Mouse (Mus musculus) olfactory bulb, adult 2 months (tissue): ENCODE results near the gene Fam129b.

Source experiments
- CTCF ChIP-seq: fragments of 200-500 bp; IDR thresholded peaks from 2 replicates; pipeline ENCODE4 v1.5.1; 2012; ENCODE audit warnings: low read depth, mild to moderate bottlenecking, low read length, moderate library complexity; ENCODE audit not compliant: insufficient read depth
- POLR2A ChIP-seq: fragments of 200-500 bp; IDR thresholded peaks from 2 replicates; pipeline ENCODE4 v1.6.1; 2012; ENCODE audit warnings: mild to moderate bottlenecking, low read depth, low read length, moderate library complexity; ENCODE audit not compliant: insufficient read depth

DNA sequence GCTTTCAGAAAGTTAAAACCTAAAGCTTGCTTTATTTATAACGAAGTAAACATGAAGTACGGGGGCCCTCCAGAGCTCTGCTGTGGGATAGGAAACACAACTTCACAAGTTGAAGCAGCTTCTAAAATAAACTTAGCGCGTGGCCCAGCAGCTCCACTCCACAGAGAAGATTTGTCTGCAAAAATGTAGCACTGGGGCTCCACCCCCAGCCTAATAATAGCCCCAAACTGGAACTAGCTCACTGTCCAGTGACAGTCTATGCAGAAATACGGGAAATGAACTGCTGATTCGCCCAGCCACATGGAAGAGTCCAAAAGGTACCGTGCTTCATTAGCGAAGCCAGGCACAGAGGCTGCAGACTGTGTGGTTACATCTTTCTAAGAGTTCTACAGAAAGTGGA, 93.4 kb downstream of the Fam129b start:
- TF ChIP-seq CTCF (no peak), POLR2A (no peak)
